Mouse (Mus musculus) fibroblast of lung, adult 2 months (primary cell): ENCODE data around the gene Pde4b.
A peak's percentile ranks its signal among the peaks of the same experiment; 100 is the strongest.

Source experiments
- DNase-seq: peaks from one replicate; pipeline ENCODE4 v3.0.0-alpha.2; 2011; ENCODE audit warnings: low read depth

The Pde4b gene

GRCm38 (mm10) chr4:102177258-102177657, 89.9 kb downstream of the Pde4b start:
- DNase-seq = no peak

- DNase-seq = no peak
Observed at GRCm38 (mm10) chr4:102186888-102187287, 99.5 kb downstream of the Pde4b start.

GRCm38 (mm10) chr4:102197707-102198106, 110.4 kb downstream of the Pde4b start:
- DNase-seq = no peak

- DNase-seq = no peak
Observed at GRCm38 (mm10) chr4:102209773-102210172, 122.4 kb downstream of the Pde4b start.

- peak; percentile 15 for DNase-seq
Observed at GRCm38 (mm10) chr4:102226700-102227099, 139.4 kb downstream of the Pde4b start.

GRCm38 (mm10) chr4:102228953-102229586, 141.7 kb downstream of the Pde4b start:
- DNase-seq = peak; percentile 16

- DNase-seq = no peak
Observed at GRCm38 (mm10) chr4:102230898-102231297, 143.6 kb downstream of the Pde4b start.

GRCm38 (mm10) chr4:102233633-102234032, 146.3 kb downstream of the Pde4b start:
- no peak for DNase-seq

GRCm38 (mm10) chr4:102235151-102235550, 147.8 kb downstream of the Pde4b start:
- DNase-seq = no peak

GRCm38 (mm10) chr4:102239102-102239501, 151.8 kb downstream of the Pde4b start:
- no peak for DNase-seq

- peak; percentile 52 for DNase-seq
Observed at GRCm38 (mm10) chr4:102239657-102240390, 152.5 kb downstream of the Pde4b start.

GRCm38 (mm10) chr4:102240754-102241427, 153.5 kb downstream of the Pde4b start:
- no peak for DNase-seq

- no peak for DNase-seq
Observed at GRCm38 (mm10) chr4:102253994-102254393, 166.7 kb downstream of the Pde4b start.

GRCm38 (mm10) chr4:102254466-102255294, 167.3 kb downstream of the Pde4b start:
- DNase-seq = no peak

- no peak for DNase-seq
Observed at GRCm38 (mm10) chr4:102255295-102255670, 167.9 kb downstream of the Pde4b start.

GRCm38 (mm10) chr4:102256170-102256960, 169.0 kb downstream of the Pde4b start:
- DNase-seq = no peak

GRCm38 (mm10) chr4:102260216-102260615, 172.9 kb downstream of the Pde4b start:
- DNase-seq = no peak

- no peak for DNase-seq
Observed at GRCm38 (mm10) chr4:102272313-102272712, 185.0 kb downstream of the Pde4b start.

- no peak for DNase-seq
Observed at GRCm38 (mm10) chr4:102272749-102273148, 185.4 kb downstream of the Pde4b start.

GRCm38 (mm10) chr4:102275716-102276115, 188.4 kb downstream of the Pde4b start:
- no peak for DNase-seq

- no peak for DNase-seq
Observed at GRCm38 (mm10) chr4:102278958-102279357, 191.6 kb downstream of the Pde4b start.
